Mouse (Mus musculus): Measurements from ENCODE around the gene Bpifb2. TPM values are rescaled to one million over a fixed set of nuclear protein-coding genes. Genes with fewer than 3 reads are reported as not detected.
"Not testable (repeated sequence)": the region's sequence is repeated elsewhere in the genome, so short reads cannot be mapped to it uniquely, and the experiment has no call there.

Gene Bpifb2
- not detected in 2 replicates for polyA plus RNA-seq (2014; fragmentation: Nextera tagmentation; extraction: Ambion mirVana)

DNA sequence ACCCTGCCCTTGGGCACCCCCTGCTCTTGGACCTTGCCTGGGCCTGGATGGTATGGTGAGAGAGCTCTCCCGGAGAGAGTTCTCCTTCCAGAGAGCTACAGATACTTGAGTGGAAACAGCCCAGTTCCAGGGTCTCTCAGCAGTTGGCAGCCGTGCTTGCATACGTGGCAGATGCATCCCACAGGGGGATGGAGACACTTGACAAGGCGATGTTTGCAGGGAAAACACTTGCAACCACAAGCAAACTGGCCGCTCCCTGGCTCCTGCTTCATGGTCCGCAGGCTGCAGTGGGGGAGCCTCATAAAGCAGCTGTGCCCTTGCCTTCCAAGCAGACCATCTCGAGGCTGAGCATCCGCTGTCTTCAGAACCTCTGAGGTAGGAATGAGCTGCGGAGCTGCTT lies at the start of gene Bpifb2:
TSS of gene Bpifb2 (plus strand) at position 301 of the 400 bp plus-strand sequence.
- Histone ChIP-seq H3K4me2 (no peak within 1 kb of the TSS), H3K9ac (no peak within 1 kb of the TSS), H3K4me1 (ENCODE audit: insufficient read depth) (no peaks in the 10 kb centered on the region), H3K27me3 (ENCODE audit: insufficient read depth, low read length) (no peaks in the 10 kb centered on the region), H3K36me3 (ENCODE audit: insufficient read depth) (no peaks in the 10 kb centered on the region), H3K4me3 (ENCODE audit: low read depth, low read length) (no peak within 1 kb of the TSS), H3K9me3 (ENCODE audit: low read depth, low read length) (no peaks in the 10 kb centered on the region), H3K27ac (ENCODE audit: low read depth) (no peak within 1 kb of the TSS)
- DNase-seq, result no peak
- no peak for ATAC-seq (ENCODE audit: insufficient read depth)
- TF ChIP-seq CTCF (IDR thresholded peaks at IDR 0.05; ENCODE audit: low read depth), result no peak
- WGBS, result 59% methylated on average over 9 of the region's 9 CpGs

DNA sequence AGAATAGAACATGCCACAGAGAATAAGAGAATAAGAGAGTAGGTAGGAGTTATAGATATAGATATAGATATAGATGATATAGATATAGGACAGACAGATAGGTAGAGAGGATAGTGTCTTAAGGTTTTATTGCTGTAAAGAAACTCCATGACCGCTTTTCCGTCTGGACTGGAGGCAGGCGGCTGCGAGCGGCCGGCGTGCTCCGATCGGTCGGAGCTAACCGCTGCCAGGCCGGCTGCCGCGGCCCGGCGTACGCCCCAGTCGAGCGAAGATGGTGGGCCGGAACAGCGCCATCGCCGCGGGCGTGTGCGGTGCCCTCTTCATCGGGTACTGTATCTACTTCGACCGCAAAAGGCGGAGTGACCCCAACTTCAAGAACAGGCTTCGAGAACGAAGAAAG lies 48.9 kb upstream of the Bpifb2 start:
- not testable (repeated sequence) for H3K4me1 ChIP-seq (ENCODE audit: insufficient read depth); H3K27me3 ChIP-seq (ENCODE audit: insufficient read depth, low read length); H3K36me3 ChIP-seq (ENCODE audit: insufficient read depth); DNase-seq; ATAC-seq (ENCODE audit: insufficient read depth); H3K27ac ChIP-seq (ENCODE audit: low read depth); H3K4me3 ChIP-seq (ENCODE audit: low read depth, low read length); H3K4me2 ChIP-seq; H3K9me3 ChIP-seq (ENCODE audit: low read depth, low read length); H3K9ac ChIP-seq
- WGBS, result 65% methylated on average over 32 of the region's 32 CpGs

DNA sequence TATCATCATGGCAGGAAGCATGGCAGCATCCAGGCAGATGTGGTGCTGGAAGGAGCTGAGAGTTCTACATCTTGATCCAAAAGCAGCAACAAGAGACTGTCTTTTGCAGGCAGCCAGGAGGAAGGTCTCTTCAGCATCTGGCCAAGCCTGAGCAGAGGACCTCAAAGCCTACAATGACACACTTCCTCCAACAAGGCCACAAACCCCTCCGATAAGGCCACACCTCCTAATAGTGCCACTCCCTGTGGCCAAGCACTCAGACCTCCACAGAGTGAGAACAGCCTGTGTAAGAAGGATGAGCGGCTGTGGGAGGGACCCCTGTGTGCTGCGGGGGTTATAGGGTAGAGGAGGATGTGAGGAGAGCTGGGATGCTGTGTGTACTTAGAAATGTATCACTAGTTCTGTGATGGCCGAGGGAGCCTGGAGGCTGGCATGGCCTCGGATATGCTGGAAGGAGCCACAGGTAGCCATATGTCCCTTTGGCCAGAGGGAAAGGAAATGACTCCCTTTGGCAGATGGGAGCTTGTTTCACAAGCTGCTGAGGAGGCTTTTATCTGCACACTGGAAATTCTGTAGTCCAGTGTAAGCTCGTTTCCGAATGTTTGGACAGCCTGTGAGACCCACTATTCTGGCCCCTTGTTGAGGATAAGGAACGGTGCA lies 47.5 kb upstream of the Bpifb2 start:
- Histone ChIP-seq H3K36me3 (ENCODE audit: insufficient read depth) (no peaks in the 10 kb centered on the region), H3K27ac (ENCODE audit: low read depth) (no peak overlapping the region), H3K4me2 (no peak overlapping the region), H3K9me3 (ENCODE audit: low read depth, low read length) (no peaks in the 10 kb centered on the region), H3K4me1 (ENCODE audit: insufficient read depth) (no peaks in the 10 kb centered on the region), H3K4me3 (ENCODE audit: low read depth, low read length) (no peak overlapping the region), H3K27me3 (ENCODE audit: insufficient read depth, low read length) (no peaks in the 10 kb centered on the region), H3K9ac (no peak overlapping the region)
- no peak for TF ChIP-seq CTCF (IDR thresholded peaks at IDR 0.05; ENCODE audit: low read depth)
- no peak for DNase-seq
- WGBS, result 76% methylated on average over 8 of the region's 8 CpGs
- no peak for ATAC-seq (ENCODE audit: insufficient read depth)

DNA sequence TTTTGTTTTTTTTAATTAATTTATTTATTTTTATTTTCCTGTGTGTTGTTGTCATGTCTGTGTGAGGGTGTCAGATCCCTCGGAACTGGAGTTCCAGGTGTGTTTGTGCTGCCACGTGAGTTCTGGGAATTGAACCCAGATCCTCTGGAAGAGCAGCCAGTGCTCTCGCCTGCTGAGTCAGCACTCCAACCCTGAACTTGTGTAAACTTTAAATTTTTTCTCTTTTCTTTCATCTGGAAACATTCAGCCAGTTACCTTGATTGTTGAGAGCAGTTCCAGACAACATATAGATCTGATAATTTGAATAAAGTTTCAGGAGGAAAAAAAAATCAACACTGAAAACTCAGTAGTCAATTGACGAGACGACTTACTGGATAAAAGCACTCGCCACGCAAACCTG lies 46.1 kb upstream of the Bpifb2 start:
- H3K4me1 ChIP-seq (ENCODE audit: insufficient read depth), result no peaks in the 10 kb centered on the region
- no peaks in the 10 kb centered on the region for H3K9me3 ChIP-seq (ENCODE audit: low read depth, low read length)
- H3K4me3 ChIP-seq (ENCODE audit: low read depth, low read length), result no peak overlapping the region
- H3K27me3 ChIP-seq (ENCODE audit: insufficient read depth, low read length), result no peaks in the 10 kb centered on the region
- no peak overlapping the region for H3K9ac ChIP-seq
- WGBS, result 76% methylated on average over 7 of the region's 7 CpGs
- DNase-seq (no peak), ATAC-seq (ENCODE audit: insufficient read depth) (no peak)
- H3K36me3 ChIP-seq (ENCODE audit: insufficient read depth), result no peaks in the 10 kb centered on the region
- TF ChIP-seq CTCF (IDR thresholded peaks at IDR 0.05; ENCODE audit: low read depth), result no peak
- no peak overlapping the region for H3K27ac ChIP-seq (ENCODE audit: low read depth)
- no peak overlapping the region for H3K4me2 ChIP-seq

DNA sequence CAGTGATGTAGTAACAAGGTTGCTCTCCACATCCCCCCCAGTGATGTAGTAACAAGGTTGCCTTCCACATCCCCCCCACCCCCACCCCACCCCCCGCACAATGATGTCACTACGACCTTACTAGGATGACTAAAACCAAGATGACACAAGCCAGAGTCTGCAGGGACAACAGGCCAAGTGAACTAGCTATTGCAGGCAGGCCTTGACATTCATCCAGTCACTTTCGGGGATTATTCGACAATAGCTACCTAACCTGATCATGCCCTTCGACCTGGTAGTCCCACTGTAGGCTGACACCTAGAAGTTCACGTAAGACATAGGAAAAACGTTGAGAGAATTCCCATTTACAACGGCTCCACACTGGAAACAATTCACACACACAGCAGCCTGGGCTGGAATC lies 41.6 kb upstream of the Bpifb2 start:
- H3K9me3 ChIP-seq (ENCODE audit: low read depth, low read length), result no peaks in the 10 kb centered on the region
- H3K9ac ChIP-seq, result no peak overlapping the region
- no peak overlapping the region for H3K4me2 ChIP-seq
- no peak for TF ChIP-seq CTCF (IDR thresholded peaks at IDR 0.05; ENCODE audit: low read depth)
- no peak overlapping the region for H3K27ac ChIP-seq (ENCODE audit: low read depth)
- ATAC-seq (ENCODE audit: insufficient read depth), result no peak
- no peak overlapping the region for H3K4me3 ChIP-seq (ENCODE audit: low read depth, low read length)
- no peaks in the 10 kb centered on the region for H3K4me1 ChIP-seq (ENCODE audit: insufficient read depth)
- H3K36me3 ChIP-seq (ENCODE audit: insufficient read depth), result no peaks in the 10 kb centered on the region
- DNase-seq, result no peak
- no peaks in the 10 kb centered on the region for H3K27me3 ChIP-seq (ENCODE audit: insufficient read depth, low read length)
- 75% methylated on average over 8 of the region's 8 CpGs for WGBS

DNA sequence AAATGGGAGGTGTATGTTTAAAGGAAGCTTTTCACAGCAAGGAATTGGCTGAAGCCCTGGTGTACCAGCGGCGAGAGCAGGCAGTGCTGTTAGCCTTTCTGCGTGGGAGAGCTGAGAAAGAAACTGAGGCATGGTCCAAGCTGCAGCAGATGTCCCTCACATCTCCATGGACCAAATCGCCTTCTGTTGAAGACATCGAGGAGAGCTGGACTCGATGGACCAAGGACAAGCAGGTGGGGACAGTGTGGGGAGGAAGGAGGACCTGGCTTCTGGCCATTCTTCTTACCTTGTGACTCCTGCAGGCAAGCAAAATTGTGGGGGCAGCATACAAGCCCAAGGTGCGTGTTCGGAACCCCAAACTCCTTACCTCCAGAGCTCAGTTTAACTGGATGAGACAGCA lies 32.0 kb upstream of the Bpifb2 start:
- no peak overlapping the region for H3K4me2 ChIP-seq
- no peak overlapping the region for H3K9ac ChIP-seq
- DNase-seq (no peak), ATAC-seq (ENCODE audit: insufficient read depth) (no peak)
- H3K9me3 ChIP-seq (ENCODE audit: low read depth, low read length), result no peaks in the 10 kb centered on the region
- no peak overlapping the region for H3K27ac ChIP-seq (ENCODE audit: low read depth)
- H3K4me1 ChIP-seq (ENCODE audit: insufficient read depth), result no peaks in the 10 kb centered on the region
- no peaks in the 10 kb centered on the region for H3K27me3 ChIP-seq (ENCODE audit: insufficient read depth, low read length)
- no peak overlapping the region for H3K4me3 ChIP-seq (ENCODE audit: low read depth, low read length)
- no peaks in the 10 kb centered on the region for H3K36me3 ChIP-seq (ENCODE audit: insufficient read depth)
- WGBS, result 78% methylated on average over 8 of the region's 8 CpGs
- TF ChIP-seq CTCF (IDR thresholded peaks at IDR 0.05; ENCODE audit: low read depth), result no peak

DNA sequence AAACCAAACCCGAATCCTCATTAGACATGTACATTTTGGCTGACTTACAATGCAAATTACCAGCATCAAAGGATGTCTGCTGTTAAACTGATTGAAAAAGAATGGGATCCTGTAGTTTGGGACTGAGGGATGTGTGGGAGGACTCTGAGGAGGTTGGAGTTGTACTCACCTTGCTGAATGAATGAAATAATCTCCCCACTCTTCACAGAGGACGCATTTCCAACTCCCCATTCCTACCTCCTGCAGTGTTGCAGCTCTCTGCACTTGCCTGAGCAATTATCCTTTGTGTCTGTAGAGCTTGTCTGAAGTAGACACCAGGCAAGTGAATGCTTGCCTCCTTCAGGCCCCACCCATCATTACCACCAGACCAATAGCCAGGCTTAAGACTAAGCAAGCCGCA lies 26.5 kb upstream of the Bpifb2 start:
- WGBS, result 79% methylated on average over 3 of the region's 3 CpGs

More for the DNA sequence above, 26.5 kb upstream of the Bpifb2 start:
- DNase-seq (no peak), ATAC-seq (ENCODE audit: insufficient read depth) (no peak)
- H3K4me1 ChIP-seq (ENCODE audit: insufficient read depth), result no peaks in the 10 kb centered on the region
- H3K36me3 ChIP-seq (ENCODE audit: insufficient read depth), result no peaks in the 10 kb centered on the region
- no peak for TF ChIP-seq CTCF (IDR thresholded peaks at IDR 0.05; ENCODE audit: low read depth)
- H3K27me3 ChIP-seq (ENCODE audit: insufficient read depth, low read length), result no peaks in the 10 kb centered on the region
- no peaks in the 10 kb centered on the region for H3K9me3 ChIP-seq (ENCODE audit: low read depth, low read length)
- no peak overlapping the region for H3K27ac ChIP-seq (ENCODE audit: low read depth)
- H3K4me3 ChIP-seq (ENCODE audit: low read depth, low read length), result no peak overlapping the region
- H3K9ac ChIP-seq, result no peak overlapping the region
- H3K4me2 ChIP-seq, result no peak overlapping the region
